Mouse (Mus musculus): ENCODE measurements at regions not wholly inside any gene's neighbourhood (a gene's known extent, or its start where the extent isn't known, plus 50 kb on each side); places are given as distances from the start of the nearest gene placed in this dataset.

DNA sequence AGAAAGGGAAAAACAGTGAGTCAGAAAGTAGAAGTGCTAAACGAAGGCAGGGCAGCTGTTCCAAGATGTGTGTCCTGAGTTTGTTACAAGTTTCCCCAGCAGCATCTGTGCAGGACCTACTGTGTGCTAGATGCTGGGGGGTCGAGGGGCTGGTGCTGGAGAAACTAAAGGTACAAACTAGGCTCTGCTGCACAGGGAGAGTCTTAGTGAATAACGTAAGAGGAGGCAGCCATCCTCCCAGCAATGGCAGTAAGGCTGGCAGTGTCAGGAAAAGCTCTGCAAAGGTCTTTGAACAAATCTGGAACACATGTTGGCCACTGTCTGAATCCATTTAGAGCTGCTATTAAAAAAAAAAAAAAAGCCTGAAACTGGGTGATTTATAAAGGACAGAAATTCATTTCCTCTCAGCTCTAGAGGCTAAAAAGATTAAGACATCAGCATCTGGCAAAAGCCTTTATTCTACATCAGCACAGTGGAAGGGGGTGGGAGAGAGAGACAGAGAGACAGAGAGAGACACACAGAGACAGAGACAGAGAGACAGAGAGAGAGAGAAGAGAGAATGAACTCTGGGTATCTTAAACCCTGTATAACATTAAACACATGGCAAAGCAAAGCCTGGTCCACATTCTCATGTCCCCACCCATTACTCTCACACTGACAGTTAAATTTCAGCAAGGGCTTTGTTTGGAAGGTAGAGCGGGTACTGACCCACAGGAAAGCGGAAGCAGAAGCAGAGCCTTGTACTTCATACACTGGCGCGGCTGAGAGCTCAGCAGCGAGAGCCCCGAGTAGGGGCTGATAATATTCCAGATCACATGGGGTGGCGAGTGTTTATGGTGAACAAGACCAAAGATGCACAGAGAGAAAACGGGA, 55.8 kb upstream of the Slc38a4 start:
- WGBS, result 77% methylated on average over 11 of the region's 11 CpGs
- no peaks in the 10 kb centered on the region for H3K9me3 ChIP-seq (ENCODE audit: control insufficient read depth, low read length)
- H3K27me3 ChIP-seq (ENCODE audit: control insufficient read depth, insufficient read depth, low read length), result no peaks in the 10 kb centered on the region
- no peaks in the 10 kb centered on the region for H3K4me1 ChIP-seq (ENCODE audit: control insufficient read depth, insufficient read depth, low read length)
- H3K36me3 ChIP-seq (ENCODE audit: control insufficient read depth, insufficient read depth, low read length), result no peaks in the 10 kb centered on the region
- H3K27ac ChIP-seq (ENCODE audit: low read depth, low read length), result no peak overlapping the region
- H3K9ac ChIP-seq (replicated peaks; ENCODE audit: low read depth, low read length), result no peak overlapping the region
- H3K4me2 ChIP-seq (ENCODE audit: low read depth, low read length), result no peak overlapping the region
- H3K4me3 ChIP-seq (ENCODE audit: low read depth, low read length), result no peak overlapping the region
- ATAC-seq (ENCODE audit: low read depth), result no peak

DNA sequence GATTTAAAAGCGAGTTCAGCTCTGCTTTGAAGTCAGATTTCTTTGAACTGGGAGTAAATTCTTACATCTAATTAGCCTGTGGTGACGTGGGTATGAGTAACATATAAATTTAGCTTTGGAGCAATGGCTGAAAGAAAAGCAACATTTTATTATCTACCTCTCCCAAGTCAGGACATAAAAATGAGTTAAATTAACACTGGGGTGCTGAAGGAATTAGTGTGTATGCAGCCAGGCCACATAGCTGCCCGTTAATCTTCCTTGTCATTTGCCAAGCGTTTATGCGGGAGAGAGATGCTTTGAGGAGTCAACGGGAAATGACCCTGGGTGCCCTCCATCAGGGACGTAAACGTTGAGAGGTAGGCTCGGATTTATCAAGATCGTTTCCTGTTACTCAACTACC, 52.0 kb upstream of the Slc38a4 start:
- H3K4me3 ChIP-seq (ENCODE audit: low read depth, low read length), result no peak overlapping the region
- H3K9me3 ChIP-seq (ENCODE audit: control insufficient read depth, low read length), result no peaks in the 10 kb centered on the region
- no peak overlapping the region for H3K4me2 ChIP-seq (ENCODE audit: low read depth, low read length)
- H3K27ac ChIP-seq (ENCODE audit: low read depth, low read length), result no peak overlapping the region
- no peaks in the 10 kb centered on the region for H3K36me3 ChIP-seq (ENCODE audit: control insufficient read depth, insufficient read depth, low read length)
- 38% methylated on average over 10 of the region's 10 CpGs for whole genome bisulfite sequencing
- ATAC-seq (ENCODE audit: low read depth), result no peak
- H3K4me1 ChIP-seq (ENCODE audit: control insufficient read depth, insufficient read depth, low read length), result no peaks in the 10 kb centered on the region
- H3K27me3 ChIP-seq (ENCODE audit: control insufficient read depth, insufficient read depth, low read length), result no peaks in the 10 kb centered on the region
- no peak overlapping the region for H3K9ac ChIP-seq (replicated peaks; ENCODE audit: low read depth, low read length)

DNA sequence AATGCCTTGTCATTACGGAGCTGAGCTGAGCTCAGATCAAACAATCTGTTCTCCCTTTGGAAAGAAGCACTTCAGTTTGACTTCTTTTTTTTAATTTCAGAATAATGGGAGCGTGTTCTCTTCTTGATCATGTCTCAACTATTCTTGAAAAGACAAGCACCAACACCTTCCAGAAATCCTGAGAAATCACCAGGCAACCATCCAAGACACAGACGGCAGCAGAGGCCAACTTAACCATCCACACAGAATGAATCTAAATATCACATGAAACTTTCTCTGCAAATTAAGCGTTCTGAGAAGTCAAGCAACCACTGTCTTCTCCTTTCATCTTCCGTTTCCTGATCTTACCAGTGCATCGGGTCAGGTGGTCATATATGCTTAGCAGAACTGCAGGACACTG, 50.8 kb upstream of the Slc38a4 start:
- Histone ChIP-seq H3K36me3 (ENCODE audit: control insufficient read depth, insufficient read depth, low read length) (no peaks in the 10 kb centered on the region), H3K4me2 (ENCODE audit: low read depth, low read length) (no peak overlapping the region), H3K4me1 (ENCODE audit: control insufficient read depth, insufficient read depth, low read length) (no peaks in the 10 kb centered on the region), H3K27ac (ENCODE audit: low read depth, low read length) (no peak overlapping the region), H3K9me3 (ENCODE audit: control insufficient read depth, low read length) (no peaks in the 10 kb centered on the region), H3K9ac (replicated peaks; ENCODE audit: low read depth, low read length) (no peak overlapping the region), H3K27me3 (ENCODE audit: control insufficient read depth, insufficient read depth, low read length) (no peaks in the 10 kb centered on the region), H3K4me3 (ENCODE audit: low read depth, low read length) (no peak overlapping the region)
- WGBS, result 87% methylated on average over 6 of the region's 6 CpGs
- ATAC-seq (ENCODE audit: low read depth), result no peak
